Mouse (Mus musculus) ES-Bruce4 (cell line): ENCODE measurements around the gene Hist1h2ag.

Experiments used
- EP300 ChIP-seq: IDR thresholded peaks from 2 replicates; pipeline ENCODE4 v1.6.1; 2011; ENCODE audit warnings: low read depth, low read length; ENCODE audit not compliant: insufficient read depth
- POLR2A ChIP-seq: IDR thresholded peaks from one replicate; pipeline ENCODE4 v1.8.1; 2011; ENCODE audit warnings: low read length; ENCODE audit not compliant: insufficient read depth

DNA sequence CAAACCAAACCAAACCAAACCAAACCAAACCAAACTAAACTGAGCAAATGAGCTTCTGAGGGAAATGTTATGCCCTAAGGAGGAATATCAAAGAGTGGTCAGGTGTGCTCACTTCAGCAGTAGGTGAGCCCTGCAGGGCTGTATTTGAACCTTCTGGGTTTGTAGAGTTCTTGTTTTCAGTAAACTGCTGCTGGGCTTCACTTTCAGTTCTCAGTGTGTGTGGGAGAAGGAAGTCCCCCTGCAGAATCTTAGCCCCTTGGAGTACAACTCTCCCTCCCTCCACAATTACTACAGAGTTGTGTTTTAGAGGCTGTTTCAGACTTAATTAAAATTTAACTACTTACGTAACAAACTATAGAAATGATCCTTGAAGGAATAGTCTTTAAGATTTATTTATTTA is 11.0 kb upstream of the Hist1h2ag start:
- no peak for TF ChIP-seq EP300
- TF ChIP-seq POLR2A: no peak
